Mouse (Mus musculus) ZHBTc4 (cell line): ENCODE measurements around the gene Gm49450.
A peak's percentile ranks its signal among the peaks of the same experiment; 100 is the strongest.

Experiments used
- DNase-seq: peaks from one replicate; pipeline ENCODE4 v3.0.0-alpha.2; 2011; ENCODE audit warnings: low read depth, low spot score

Gm49450 gene

GRCm38 (mm10) chr15:98953401-98954356, at the start of gene Gm49450, which contains the start of gene Tuba1a:
TSS of gene Gm49450 (minus strand) at chr15:98953551.
TSS of gene Tuba1a (minus strand) at chr15:98953703.
- peak; percentile 99 for DNase-seq

GRCm38 (mm10) chr15:99001451-99001931, 48.1 kb upstream of the Gm49450 start:
- DNase-seq: peak; percentile 73

- DNase-seq: no peak
These were observed 47.4 kb upstream of the Gm49450 start for GRCm38 (mm10) chr15:99000535-99001283.

- no peak for DNase-seq
These were observed 45.4 kb upstream of the Gm49450 start for GRCm38 (mm10) chr15:98998775-98999157.

GRCm38 (mm10) chr15:98997938-98998774, 44.8 kb upstream of the Gm49450 start:
- no peak for DNase-seq

- DNase-seq: no peak
These were observed 43.5 kb upstream of the Gm49450 start for GRCm38 (mm10) chr15:98996840-98997239.

GRCm38 (mm10) chr15:98994957-98995520, 41.7 kb upstream of the Gm49450 start:
- no peak for DNase-seq

GRCm38 (mm10) chr15:98993865-98994264, 40.5 kb upstream of the Gm49450 start:
- peak; percentile 93 for DNase-seq

- DNase-seq: peak; percentile 99
These were observed 39.9 kb upstream of the Gm49450 start for GRCm38 (mm10) chr15:98993093-98993793.

- DNase-seq: no peak
These were observed 38.9 kb upstream of the Gm49450 start for GRCm38 (mm10) chr15:98992086-98992912.

GRCm38 (mm10) chr15:98991540-98992050, 38.2 kb upstream of the Gm49450 start:
- peak; percentile 83 for DNase-seq

- DNase-seq: peak; percentile 70
These were observed 37.6 kb upstream of the Gm49450 start for GRCm38 (mm10) chr15:98990669-98991539.

- DNase-seq: peak; percentile 72
These were observed 36.5 kb upstream of the Gm49450 start for GRCm38 (mm10) chr15:98989701-98990430.

- no peak for DNase-seq
These were observed 35.4 kb upstream of the Gm49450 start for GRCm38 (mm10) chr15:98988787-98989186.

GRCm38 (mm10) chr15:98987661-98988181, 34.4 kb upstream of the Gm49450 start:
- no peak for DNase-seq

GRCm38 (mm10) chr15:98987077-98987630, 33.8 kb upstream of the Gm49450 start:
- DNase-seq: peak; percentile 72
